11 mouse cellular contexts compared by ENCODE assay signal in genomic region chr2:59284216-59284615, GRCm38 (mm10).
"Had no signal": no experiment of that assay in that cellular context is flagged by ENCODE, and none has a peak within 500 bp of the region (broad histone marks: within the 10 kb centered on the region; RNA-seq: fewer than 3 reads in every experiment).

No protein-coding gene starts in this region.

- DNase-seq: kidney, postnatal 36 days; layer of hippocampus, adult 9-11 months; layer of hippocampus, postnatal 36 days; midbrain, embryonic 14.5 days; right cerebral cortex, adult 18-20 months; thymus, postnatal 36 days had no signal

- ATAC-seq: liver, embryonic 12.5 days had no signal

- H3K27me3 ChIP-seq: limb, embryonic 15.5 days; liver, embryonic 12.5 days; neural tube, embryonic 15.5 days had no signal

- H3K4me1 ChIP-seq: liver, embryonic 12.5 days had no signal

- H3K27ac ChIP-seq: kidney, postnatal 0 days; limb, embryonic 15.5 days; liver, embryonic 12.5 days; neural tube, embryonic 15.5 days had no signal

- H3K9me3 ChIP-seq: limb, embryonic 15.5 days; liver, embryonic 12.5 days; neural tube, embryonic 15.5 days had no signal

- H3K4me3 ChIP-seq: limb, embryonic 15.5 days; liver, embryonic 12.5 days; myocyte; neural tube, embryonic 15.5 days had no signal

- H3K9ac ChIP-seq: limb, embryonic 15.5 days; liver, embryonic 12.5 days; neural tube, embryonic 15.5 days had no signal

- H3K4me2 ChIP-seq: limb, embryonic 15.5 days; liver, embryonic 12.5 days; neural tube, embryonic 15.5 days had no signal

- H3K36me3 ChIP-seq: limb, embryonic 15.5 days; neural tube, embryonic 15.5 days had no signal
